Mouse (Mus musculus): ENCODE data around the gene Met. TPM values are rescaled to one million over a fixed set of nuclear protein-coding genes. Genes with fewer than 3 reads are reported as not detected.

Met gene
- polyA plus RNA-seq, 1 experiment from 2014 or later = 2.8 TPM

DNA sequence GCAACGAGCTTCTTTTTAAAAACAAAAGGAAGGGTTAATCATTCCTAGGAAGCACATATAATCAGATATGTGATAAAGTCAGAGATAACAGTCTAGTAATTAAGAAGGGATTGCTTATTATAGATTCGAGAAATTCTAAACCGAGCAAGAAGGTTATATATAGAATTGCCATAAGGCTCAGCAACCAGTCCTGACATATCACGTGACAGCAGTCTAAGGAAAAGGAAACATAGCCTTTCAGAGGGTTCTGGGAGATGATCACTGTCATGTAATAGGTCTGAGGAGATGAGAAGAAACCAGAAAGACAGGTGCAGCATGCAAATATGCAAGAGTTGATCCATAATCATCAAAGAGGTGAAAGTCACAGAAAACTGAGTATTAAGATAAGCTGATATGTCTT is 59.3 kb downstream of the Met start:
- no peaks in the 10 kb centered on the region for H3K27me3 ChIP-seq
- H3K4me3 ChIP-seq = no peak overlapping the region
- WGBS = 80% methylated on average over 4 of the region's 4 CpGs
- no peak overlapping the region for H3K4me2 ChIP-seq
- 0 out of 2 replicates have a peak, but pooled peaks cover 5% of the 10 kb centered on the region for H3K4me1 ChIP-seq (replicated peaks)
- ATAC-seq (ENCODE audit: low FRiP score, low read depth) = no peak
- no peak overlapping the region for H3K9ac ChIP-seq
- H3K36me3 ChIP-seq = no peaks in the 10 kb centered on the region
- H3K9me3 ChIP-seq = no peaks in the 10 kb centered on the region
- H3K27ac ChIP-seq (replicated peaks) = no peak overlapping the region

DNA sequence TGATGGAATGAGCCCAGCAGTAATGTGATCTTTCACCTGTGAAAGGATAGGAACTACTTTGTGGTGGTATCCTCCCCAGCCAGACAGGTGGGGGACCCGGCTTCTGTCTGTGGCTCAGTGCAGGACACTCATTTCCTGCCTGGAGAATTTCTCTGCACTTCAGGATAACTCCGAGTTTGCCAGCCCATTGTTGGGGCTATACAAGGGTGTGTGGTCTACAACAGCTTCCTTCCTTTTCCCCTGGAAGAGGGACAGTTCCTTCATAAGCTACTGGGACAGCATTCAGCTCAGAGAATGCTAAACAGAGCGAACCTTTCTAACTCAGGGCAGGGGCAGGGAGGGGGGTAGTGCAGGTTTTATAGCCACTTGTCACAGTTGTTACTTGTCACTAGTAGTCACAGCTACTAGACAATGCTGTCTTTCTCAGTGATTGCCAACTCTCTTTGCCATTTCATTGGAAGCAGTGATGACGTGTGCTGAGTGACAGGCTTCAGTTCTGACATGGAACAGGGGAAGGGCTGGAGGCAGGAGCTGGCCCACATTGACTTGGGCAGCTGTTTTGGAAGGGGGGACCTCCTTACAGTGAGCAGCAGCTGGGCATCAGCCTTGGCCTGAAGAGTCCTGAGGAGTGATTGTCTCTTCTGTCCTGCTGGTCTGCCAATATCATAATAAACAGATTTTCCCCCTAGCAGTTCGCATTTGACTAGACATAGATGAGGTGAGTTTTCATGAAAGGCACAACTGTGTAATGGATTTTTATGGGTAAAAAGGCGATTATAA is 66.1 kb downstream of the Met start:
- no peak overlapping the region for H3K4me3 ChIP-seq
- no peak overlapping the region for H3K9ac ChIP-seq
- no peaks in the 10 kb centered on the region for H3K4me1 ChIP-seq (replicated peaks)
- no peaks in the 10 kb centered on the region for H3K36me3 ChIP-seq
- no peaks in the 10 kb centered on the region for H3K27me3 ChIP-seq
- ATAC-seq (ENCODE audit: low FRiP score, low read depth) = no peak
- no peaks in the 10 kb centered on the region for H3K9me3 ChIP-seq
- WGBS = 62% methylated on average over 6 of the region's 6 CpGs
- no peak overlapping the region for H3K27ac ChIP-seq (replicated peaks)
- no peak overlapping the region for H3K4me2 ChIP-seq

DNA sequence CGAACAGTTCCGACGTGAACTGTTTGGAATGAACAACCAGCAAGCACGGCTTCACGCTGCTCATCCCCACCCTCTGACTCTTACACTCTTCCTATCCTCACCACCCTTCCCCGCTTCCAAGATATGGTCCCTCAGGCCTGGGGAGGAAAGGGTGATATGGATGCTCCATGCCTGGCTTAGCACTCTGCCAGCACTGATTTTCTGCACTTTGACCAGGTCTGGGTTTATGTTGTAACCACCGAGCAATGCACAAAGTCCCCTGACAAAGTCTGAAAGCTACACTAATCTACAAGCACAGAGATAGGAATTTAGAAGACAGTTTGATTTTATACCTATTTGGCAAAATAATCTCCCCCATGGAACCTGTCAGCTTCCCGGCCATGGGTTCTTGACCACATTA is 78.0 kb downstream of the Met start:
- Histone ChIP-seq H3K27me3 (no peaks in the 10 kb centered on the region), H3K4me3 (no peak overlapping the region), H3K27ac (replicated peaks) (no peak overlapping the region), H3K9ac (no peak overlapping the region), H3K9me3 (no peaks in the 10 kb centered on the region), H3K4me2 (no peak overlapping the region), H3K4me1 (replicated peaks) (no peaks in the 10 kb centered on the region), H3K36me3 (no peaks in the 10 kb centered on the region)
- WGBS = 94% methylated on average over 8 of the region's 8 CpGs
- ATAC-seq (ENCODE audit: low FRiP score, low read depth) = no peak

DNA sequence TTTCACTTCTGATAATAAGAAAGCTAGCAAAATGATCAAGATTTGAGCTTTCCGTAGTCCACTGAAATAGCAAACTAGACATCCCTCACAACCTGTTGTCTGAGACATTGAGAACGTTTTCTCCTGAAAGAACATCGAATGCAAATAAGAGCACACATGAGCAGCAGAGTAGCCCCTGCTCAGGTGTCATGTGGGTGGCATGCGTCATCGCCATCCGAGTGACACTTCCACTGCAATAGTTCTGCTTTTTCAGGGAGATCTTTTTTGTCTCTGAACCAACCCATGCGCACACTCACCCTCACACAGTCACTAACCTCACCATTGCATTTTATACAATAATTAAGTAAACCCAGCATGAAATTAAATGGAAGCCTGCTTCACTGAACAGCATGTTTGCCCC is 78.8 kb downstream of the Met start:
- WGBS = 89% methylated on average over 7 of the region's 7 CpGs
- Histone ChIP-seq H3K36me3 (no peaks in the 10 kb centered on the region), H3K9ac (no peak overlapping the region), H3K9me3 (no peaks in the 10 kb centered on the region), H3K4me2 (no peak overlapping the region), H3K4me3 (no peak overlapping the region), H3K27me3 (no peaks in the 10 kb centered on the region), H3K4me1 (replicated peaks) (no peaks in the 10 kb centered on the region), H3K27ac (replicated peaks) (no peak overlapping the region)
- ATAC-seq (ENCODE audit: low FRiP score, low read depth) = no peak

DNA sequence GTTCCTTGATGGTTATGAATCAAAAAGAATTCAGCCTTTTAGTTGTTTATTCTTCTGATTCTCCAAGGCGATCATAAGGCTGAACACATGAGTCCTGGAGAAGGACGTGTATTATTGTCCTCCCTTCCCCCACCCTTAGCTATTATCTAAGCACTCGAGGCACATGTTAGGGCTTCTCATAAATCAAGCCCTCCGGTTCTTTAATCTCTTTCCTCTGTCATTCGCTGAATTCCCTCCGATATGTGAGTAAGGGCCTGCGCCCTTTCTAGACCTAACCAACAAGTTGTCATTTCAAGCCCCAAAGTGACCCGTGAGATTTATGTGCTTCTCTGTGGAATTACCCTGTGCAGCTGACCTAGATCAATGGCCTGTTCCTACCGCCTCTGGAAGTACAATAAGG is 81.9 kb downstream of the Met start:
- no peaks in the 10 kb centered on the region for H3K36me3 ChIP-seq
- H3K9ac ChIP-seq = no peak overlapping the region
- no peaks in the 10 kb centered on the region for H3K4me1 ChIP-seq (replicated peaks)
- no peak overlapping the region for H3K27ac ChIP-seq (replicated peaks)
- H3K27me3 ChIP-seq = no peaks in the 10 kb centered on the region
- 68% methylated on average over 9 of the region's 9 CpGs for WGBS
- ATAC-seq (ENCODE audit: low FRiP score, low read depth) = no peak
- H3K4me2 ChIP-seq = no peak overlapping the region
- no peaks in the 10 kb centered on the region for H3K9me3 ChIP-seq
- no peak overlapping the region for H3K4me3 ChIP-seq

DNA sequence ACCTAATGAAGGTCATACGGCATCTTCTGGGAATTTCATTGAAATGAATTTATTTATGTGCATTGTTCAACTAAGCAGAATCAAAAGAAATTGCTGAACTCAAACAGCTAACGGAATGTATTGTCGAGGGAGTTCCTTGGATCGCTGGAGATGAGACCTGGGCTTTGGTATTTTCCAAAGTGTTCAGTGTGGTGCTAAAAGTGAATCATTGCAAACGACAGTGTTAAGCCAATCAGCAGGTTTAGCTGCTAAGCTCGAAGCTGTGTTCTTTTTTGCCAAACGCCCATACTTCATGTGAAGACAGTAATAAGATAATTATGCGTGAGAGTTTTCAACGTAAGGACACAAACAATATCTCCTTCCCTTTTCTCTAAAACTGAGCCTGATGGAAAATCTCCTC is 82.7 kb downstream of the Met start:
- WGBS = 69% methylated on average over 9 of the region's 9 CpGs

DNA sequence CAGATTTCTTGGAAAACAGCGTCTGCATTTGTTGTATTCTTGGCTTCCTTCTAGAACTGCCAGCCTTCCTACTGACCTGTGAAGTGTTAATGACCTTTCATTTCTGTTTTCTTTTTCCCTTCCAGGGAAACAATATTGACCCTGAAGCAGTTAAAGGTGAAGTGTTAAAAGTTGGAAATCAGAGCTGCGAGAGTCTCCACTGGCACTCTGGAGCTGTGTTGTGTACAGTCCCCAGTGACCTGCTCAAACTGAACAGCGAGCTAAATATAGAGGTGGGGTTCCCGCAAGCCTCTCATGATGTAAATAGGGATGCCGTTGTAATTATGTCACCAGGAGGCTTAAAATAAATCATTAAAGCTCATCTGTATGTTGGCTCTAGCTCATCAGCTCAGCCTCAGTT is 83.2 kb downstream of the Met start:
- 40% methylated on average over 5 of the region's 5 CpGs for WGBS
- no peak overlapping the region for H3K27ac ChIP-seq (replicated peaks)
- no peaks in the 10 kb centered on the region for H3K27me3 ChIP-seq
- no peaks in the 10 kb centered on the region for H3K36me3 ChIP-seq
- H3K9ac ChIP-seq = no peak overlapping the region
- no peak overlapping the region for H3K4me2 ChIP-seq
- H3K4me3 ChIP-seq = no peak overlapping the region
- no peaks in the 10 kb centered on the region for H3K4me1 ChIP-seq (replicated peaks)
- no peaks in the 10 kb centered on the region for H3K9me3 ChIP-seq
- no peak for ATAC-seq (ENCODE audit: low FRiP score, low read depth)

More for the DNA sequence above, 82.7 kb downstream of the Met start:
- Histone ChIP-seq H3K4me3 (no peak overlapping the region), H3K9ac (no peak overlapping the region), H3K27ac (replicated peaks) (no peak overlapping the region), H3K36me3 (no peaks in the 10 kb centered on the region), H3K9me3 (no peaks in the 10 kb centered on the region), H3K4me2 (no peak overlapping the region), H3K4me1 (replicated peaks) (no peaks in the 10 kb centered on the region), H3K27me3 (no peaks in the 10 kb centered on the region)
- no peak for ATAC-seq (ENCODE audit: low FRiP score, low read depth)

DNA sequence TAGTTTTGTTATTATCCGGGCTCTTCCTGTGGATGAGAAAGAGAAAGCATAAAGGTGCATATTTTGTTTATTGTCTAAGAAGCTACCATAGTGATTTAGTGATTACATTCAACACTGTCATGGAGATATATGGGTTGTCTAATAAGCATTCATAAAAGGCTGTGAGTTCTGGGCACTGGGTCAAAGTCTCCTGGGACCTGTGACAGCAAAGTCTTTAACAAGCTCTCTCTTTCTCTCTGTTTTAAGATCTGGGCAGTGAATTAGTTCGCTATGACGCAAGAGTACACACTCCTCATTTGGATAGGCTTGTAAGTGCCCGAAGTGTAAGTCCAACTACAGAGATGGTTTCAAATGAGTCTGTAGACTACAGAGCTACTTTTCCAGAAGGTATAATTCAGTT is 85.2 kb downstream of the Met start:
- ATAC-seq (ENCODE audit: low FRiP score, low read depth) = peak; percentile 30; the same call in 1 of the 2 replicates
- Histone ChIP-seq H3K9ac (no peak overlapping the region), H3K36me3 (no peaks in the 10 kb centered on the region), H3K4me3 (no peak overlapping the region), H3K27ac (replicated peaks) (no peak overlapping the region), H3K4me1 (replicated peaks) (no peaks in the 10 kb centered on the region), H3K9me3 (no peaks in the 10 kb centered on the region), H3K4me2 (no peak overlapping the region), H3K27me3 (no peaks in the 10 kb centered on the region)
- 80% methylated on average over 4 of the region's 4 CpGs for WGBS

DNA sequence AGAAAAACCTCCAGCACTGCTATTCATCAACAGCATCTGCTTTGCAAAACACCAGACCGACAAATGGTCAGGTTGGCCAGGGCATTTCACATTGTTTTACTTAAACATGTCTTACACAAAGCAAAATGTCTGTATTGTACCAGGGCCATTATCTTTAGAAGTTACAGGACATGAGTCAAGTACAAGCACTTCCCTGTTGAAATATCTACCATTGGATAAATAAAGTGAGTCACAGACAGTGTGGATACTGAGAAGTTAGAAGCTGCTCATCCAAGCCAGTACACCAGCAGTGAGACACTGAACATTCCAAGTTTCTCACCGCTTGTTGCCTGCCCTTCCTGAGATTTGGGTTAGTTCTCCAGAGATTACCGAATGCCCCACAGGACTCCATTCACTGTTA is 86.0 kb downstream of the Met start:
- no peaks in the 10 kb centered on the region for H3K36me3 ChIP-seq
- no peaks in the 10 kb centered on the region for H3K9me3 ChIP-seq
- no peak for ATAC-seq (ENCODE audit: low FRiP score, low read depth)
- WGBS = 92% methylated on average over 3 of the region's 3 CpGs
- no peak overlapping the region for H3K4me2 ChIP-seq
- H3K4me3 ChIP-seq = no peak overlapping the region
- no peak overlapping the region for H3K27ac ChIP-seq (replicated peaks)
- no peak overlapping the region for H3K9ac ChIP-seq
- no peaks in the 10 kb centered on the region for H3K27me3 ChIP-seq
- H3K4me1 ChIP-seq (replicated peaks) = peaks cover 5% of the 10 kb centered on the region; the same call in 1 of the 2 replicates

DNA sequence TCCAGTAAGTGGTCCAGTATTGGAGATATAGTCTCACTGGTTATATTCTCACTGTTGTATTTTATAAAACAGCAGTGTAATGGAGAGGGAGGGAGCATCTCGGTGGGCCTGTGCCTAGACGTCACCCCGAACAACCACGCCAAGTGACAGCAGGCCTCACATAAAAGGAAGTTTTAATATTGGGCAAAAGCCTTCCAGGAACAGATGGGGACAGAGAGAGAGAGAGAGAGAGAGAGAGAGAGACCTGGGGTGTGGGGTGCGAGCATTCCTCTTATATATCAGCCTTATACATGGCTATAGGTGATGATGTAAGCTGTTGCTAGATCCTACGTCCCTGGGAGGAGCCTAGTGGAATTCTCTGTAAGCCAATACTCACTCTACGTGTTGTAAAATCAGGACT is 90.7 kb downstream of the Met start:
- no peak overlapping the region for H3K9ac ChIP-seq
- H3K27ac ChIP-seq (replicated peaks) = no peak overlapping the region
- peaks cover 7% of the 10 kb centered on the region; the same call in 1 of the 2 replicates for H3K4me1 ChIP-seq (replicated peaks)
- H3K27me3 ChIP-seq = no peaks in the 10 kb centered on the region
- ATAC-seq (ENCODE audit: low FRiP score, low read depth) = peak; percentile 45; the same call in 1 of the 2 replicates
- H3K36me3 ChIP-seq = no peaks in the 10 kb centered on the region
- H3K9me3 ChIP-seq = no peaks in the 10 kb centered on the region
- 78% methylated on average over 7 of the region's 7 CpGs for WGBS
- no peak overlapping the region for H3K4me3 ChIP-seq
- H3K4me2 ChIP-seq = no peak overlapping the region

DNA sequence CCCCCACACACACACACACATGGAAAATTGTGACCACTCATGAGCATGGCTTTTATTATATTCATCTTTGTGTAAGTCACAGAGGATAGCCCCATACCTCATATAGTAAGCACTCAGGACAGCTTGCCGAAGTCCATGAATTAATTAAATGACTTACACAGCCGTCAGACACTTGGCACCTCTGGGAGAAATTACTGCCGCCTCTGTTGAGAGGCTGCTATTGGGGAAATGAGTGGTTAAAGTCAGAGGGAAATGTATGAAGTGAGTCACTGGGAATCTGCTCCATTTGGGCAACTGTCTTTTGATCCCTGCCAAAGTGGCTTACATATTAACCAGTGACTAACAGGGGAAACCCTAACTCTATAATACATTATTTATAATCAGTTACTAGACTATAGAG is 91.2 kb downstream of the Met start:
- no peaks in the 10 kb centered on the region for H3K27me3 ChIP-seq
- H3K9me3 ChIP-seq = no peaks in the 10 kb centered on the region
- no peaks in the 10 kb centered on the region for H3K36me3 ChIP-seq
- H3K4me3 ChIP-seq = no peak overlapping the region
- no peak; the same call in 1 of the 2 replicates for ATAC-seq (ENCODE audit: low FRiP score, low read depth)
- no peak overlapping the region for H3K9ac ChIP-seq
- peaks cover 7% of the 10 kb centered on the region; the same call in 1 of the 2 replicates for H3K4me1 ChIP-seq (replicated peaks)
- H3K4me2 ChIP-seq = no peak overlapping the region
- 22% methylated on average over 3 of the region's 3 CpGs for WGBS
- H3K27ac ChIP-seq (replicated peaks) = no peak overlapping the region

DNA sequence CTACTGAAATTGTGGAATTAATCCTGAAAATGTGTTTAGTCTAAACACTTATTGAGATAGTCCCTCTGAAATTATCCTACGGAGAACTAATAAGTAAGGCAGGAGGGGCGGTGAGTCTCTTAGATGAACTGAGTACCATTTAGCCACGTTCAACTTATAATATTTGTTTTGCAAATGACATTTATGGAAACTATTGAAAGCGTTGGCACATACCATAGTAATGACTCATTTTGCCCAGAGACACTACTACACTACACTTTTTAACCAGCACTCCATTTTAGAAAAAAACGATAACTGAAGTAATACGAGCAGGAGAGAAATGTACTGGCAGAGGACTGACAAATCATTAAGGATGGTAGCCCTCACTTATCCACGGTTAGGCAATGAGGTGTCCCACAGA is 92.1 kb downstream of the Met start:
- Histone ChIP-seq H3K4me1 (replicated peaks) (peaks cover 7% of the 10 kb centered on the region; the same call in 1 of the 2 replicates), H3K9ac (no peak overlapping the region), H3K36me3 (no peaks in the 10 kb centered on the region), H3K27me3 (no peaks in the 10 kb centered on the region), H3K4me2 (no peak overlapping the region), H3K27ac (replicated peaks) (no peak overlapping the region), H3K4me3 (no peak overlapping the region), H3K9me3 (no peaks in the 10 kb centered on the region)
- WGBS = 83% methylated on average over 7 of the region's 7 CpGs
- ATAC-seq (ENCODE audit: low FRiP score, low read depth) = no peak

DNA sequence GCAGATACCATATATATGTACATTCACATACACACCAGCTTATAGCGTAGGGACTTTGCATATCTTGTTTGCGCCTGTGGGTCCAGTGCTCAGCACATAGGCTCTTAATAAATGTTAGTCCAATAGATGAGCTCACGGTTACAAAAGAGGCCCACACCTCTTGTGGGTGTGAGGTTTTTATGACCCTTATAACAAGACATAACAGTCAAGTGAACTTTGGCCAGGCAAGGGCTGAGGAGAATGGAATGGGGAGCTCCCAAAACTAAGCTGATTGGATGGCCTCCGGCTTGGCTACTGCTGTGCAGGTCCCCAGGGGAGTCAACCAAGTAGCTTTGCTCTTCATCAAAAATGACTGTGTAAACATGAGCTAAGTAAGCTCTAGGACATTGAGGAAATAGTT is 96.1 kb downstream of the Met start:
- no peak overlapping the region for H3K4me2 ChIP-seq
- ATAC-seq (ENCODE audit: low FRiP score, low read depth) = no peak
- no peak overlapping the region for H3K4me3 ChIP-seq

More for the DNA sequence above, 96.1 kb downstream of the Met start:
- Histone ChIP-seq H3K27me3 (no peaks in the 10 kb centered on the region), H3K4me1 (replicated peaks) (peaks cover 8% of the 10 kb centered on the region), H3K9ac (no peak overlapping the region), H3K27ac (replicated peaks) (no peak overlapping the region), H3K9me3 (no peaks in the 10 kb centered on the region), H3K36me3 (no peaks in the 10 kb centered on the region)
- 89% methylated on average over 4 of the region's 4 CpGs for WGBS

All from hindbrain, embryonic 15.5 days (tissue).